Mouse (Mus musculus): Measurements from ENCODE around the gene Sertad4. TPM values are rescaled to one million over a fixed set of nuclear protein-coding genes. Genes with fewer than 3 reads are reported as not detected.

The Sertad4 gene
- polyA plus RNA-seq, 1 experiment from 2014 or later, result 20.8 TPM

DNA sequence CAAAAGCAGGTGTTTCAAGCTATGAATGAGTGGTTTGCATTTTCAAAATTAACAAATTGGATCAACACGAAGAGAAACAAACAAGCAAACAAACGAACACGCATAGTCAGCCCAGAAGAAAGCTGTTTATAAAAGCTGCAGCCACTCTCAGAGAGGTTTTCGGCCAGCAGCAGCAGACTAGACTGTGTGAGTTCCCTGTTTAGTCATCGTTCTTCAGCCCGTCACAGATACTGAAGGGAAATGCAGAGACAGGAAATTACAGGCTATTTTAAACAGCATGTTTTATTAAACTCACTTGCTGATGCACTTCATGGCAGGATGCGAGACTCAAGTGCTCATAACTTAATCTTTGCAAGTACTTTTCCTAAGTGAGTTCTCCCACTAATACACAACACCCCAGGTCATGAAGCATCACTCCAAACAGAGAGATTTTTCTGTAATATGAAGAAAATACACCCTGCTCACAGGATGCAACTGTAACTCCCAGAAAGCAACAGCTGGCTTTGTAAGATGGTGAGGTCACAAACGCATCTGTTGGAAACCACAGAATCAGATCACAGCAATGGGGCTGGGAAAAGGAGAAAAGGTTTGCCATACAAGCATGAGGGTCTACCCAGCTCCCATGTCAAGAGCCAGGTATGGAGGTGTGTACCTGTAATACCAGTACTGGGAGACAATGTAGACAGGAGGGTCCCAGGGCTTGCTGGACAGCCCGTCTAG is 14.3 kb downstream of the Sertad4 start:
- H3K4me2 ChIP-seq (ENCODE audit: low read length), result no peak overlapping the region
- no peaks in the 10 kb centered on the region for H3K4me1 ChIP-seq (ENCODE audit: control insufficient read depth, insufficient read depth, low read length)
- peaks cover 11% of the 10 kb centered on the region for H3K36me3 ChIP-seq (ENCODE audit: control insufficient read depth, insufficient read depth, low read length)
- H3K4me3 ChIP-seq (ENCODE audit: low read depth, low read length), result no peak overlapping the region
- H3K27me3 ChIP-seq (replicated peaks; ENCODE audit: control insufficient read depth, insufficient read depth, low read length), result no peaks in the 10 kb centered on the region
- no peak overlapping the region for H3K27ac ChIP-seq (ENCODE audit: low read depth, low read length)
- no peaks in the 10 kb centered on the region for H3K9me3 ChIP-seq (replicated peaks; ENCODE audit: control insufficient read depth, low read length)
- ATAC-seq (no peak), DNase-seq (ENCODE audit: low spot score) (no peak)
- no peak overlapping the region for H3K9ac ChIP-seq (ENCODE audit: low read length)
- 82% methylated on average over 9 of the region's 9 CpGs for WGBS

DNA sequence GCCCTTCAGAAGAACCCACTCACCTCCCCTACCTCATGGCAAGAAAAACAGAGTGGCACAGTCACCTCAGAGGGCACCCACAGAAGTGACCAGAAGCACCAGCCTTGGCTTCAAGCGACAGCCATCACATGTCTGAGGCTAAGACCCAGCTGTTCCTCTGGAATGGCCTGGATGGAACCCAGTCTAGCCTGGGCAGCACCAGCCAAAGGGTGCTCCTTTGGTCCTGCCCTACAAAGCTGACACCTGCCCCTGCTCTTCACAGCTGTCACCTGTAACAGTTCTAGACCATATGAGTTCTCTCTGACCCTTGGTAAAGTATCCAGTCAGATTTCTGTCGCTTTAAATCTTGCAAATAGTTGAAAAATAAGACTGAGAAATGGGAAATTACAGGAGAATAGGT is 14.9 kb downstream of the Sertad4 start:
- Histone ChIP-seq H3K9ac (ENCODE audit: low read length) (no peak overlapping the region), H3K27me3 (replicated peaks; ENCODE audit: control insufficient read depth, insufficient read depth, low read length) (no peaks in the 10 kb centered on the region), H3K36me3 (ENCODE audit: control insufficient read depth, insufficient read depth, low read length) (peaks cover 6% of the 10 kb centered on the region; the same call in 1 of the 2 replicates), H3K4me1 (ENCODE audit: control insufficient read depth, insufficient read depth, low read length) (no peaks in the 10 kb centered on the region), H3K4me3 (ENCODE audit: low read depth, low read length) (no peak overlapping the region), H3K4me2 (ENCODE audit: low read length) (no peak overlapping the region), H3K9me3 (replicated peaks; ENCODE audit: control insufficient read depth, low read length) (no peaks in the 10 kb centered on the region), H3K27ac (ENCODE audit: low read depth, low read length) (no peak overlapping the region)
- 90% methylated on average over 2 of the region's 2 CpGs for WGBS
- DNase-seq (ENCODE audit: low spot score) (no peak), ATAC-seq (no peak)

DNA sequence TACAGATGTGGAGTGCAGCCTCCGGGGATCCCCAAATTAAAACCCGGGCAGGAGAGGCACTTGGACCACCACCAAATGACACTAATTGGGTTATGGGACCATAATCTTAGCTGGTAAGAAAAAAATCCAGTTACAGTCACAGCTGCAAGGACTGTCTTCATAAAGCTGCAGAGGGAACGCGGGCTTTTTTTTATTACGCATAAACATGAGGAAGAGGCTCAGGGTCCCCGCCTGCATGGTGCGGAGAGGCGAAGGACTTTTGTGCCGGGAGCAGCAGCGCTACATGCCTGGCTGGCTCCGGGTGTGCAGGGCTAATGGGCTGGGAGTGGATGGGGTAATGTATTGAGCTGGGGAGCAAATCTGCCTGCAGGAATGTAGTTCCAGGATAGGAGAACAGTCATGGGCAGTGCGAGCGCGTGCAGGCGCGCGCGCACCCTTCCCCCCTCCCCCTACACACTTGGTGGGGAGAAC is 20.3 kb downstream of the Sertad4 start:
- Histone ChIP-seq H3K27me3 (replicated peaks; ENCODE audit: control insufficient read depth, insufficient read depth, low read length) (no peaks in the 10 kb centered on the region), H3K9ac (ENCODE audit: low read length) (peak overlapping the region; percentile 72), H3K27ac (ENCODE audit: low read depth, low read length) (peak overlapping the region; percentile 92), H3K9me3 (replicated peaks; ENCODE audit: control insufficient read depth, low read length) (no peaks in the 10 kb centered on the region), H3K4me2 (ENCODE audit: low read length) (peak overlapping the region; percentile 54), H3K4me1 (ENCODE audit: control insufficient read depth, insufficient read depth, low read length) (peaks cover 21% of the 10 kb centered on the region), H3K4me3 (ENCODE audit: low read depth, low read length) (peak overlapping the region; percentile 38), H3K36me3 (ENCODE audit: control insufficient read depth, insufficient read depth, low read length) (no peaks in the 10 kb centered on the region)
- ATAC-seq (peak; percentile 61), DNase-seq (ENCODE audit: low spot score) (peak; percentile 78)
- under 1% methylated on average over 18 of the region's 18 CpGs for WGBS

DNA sequence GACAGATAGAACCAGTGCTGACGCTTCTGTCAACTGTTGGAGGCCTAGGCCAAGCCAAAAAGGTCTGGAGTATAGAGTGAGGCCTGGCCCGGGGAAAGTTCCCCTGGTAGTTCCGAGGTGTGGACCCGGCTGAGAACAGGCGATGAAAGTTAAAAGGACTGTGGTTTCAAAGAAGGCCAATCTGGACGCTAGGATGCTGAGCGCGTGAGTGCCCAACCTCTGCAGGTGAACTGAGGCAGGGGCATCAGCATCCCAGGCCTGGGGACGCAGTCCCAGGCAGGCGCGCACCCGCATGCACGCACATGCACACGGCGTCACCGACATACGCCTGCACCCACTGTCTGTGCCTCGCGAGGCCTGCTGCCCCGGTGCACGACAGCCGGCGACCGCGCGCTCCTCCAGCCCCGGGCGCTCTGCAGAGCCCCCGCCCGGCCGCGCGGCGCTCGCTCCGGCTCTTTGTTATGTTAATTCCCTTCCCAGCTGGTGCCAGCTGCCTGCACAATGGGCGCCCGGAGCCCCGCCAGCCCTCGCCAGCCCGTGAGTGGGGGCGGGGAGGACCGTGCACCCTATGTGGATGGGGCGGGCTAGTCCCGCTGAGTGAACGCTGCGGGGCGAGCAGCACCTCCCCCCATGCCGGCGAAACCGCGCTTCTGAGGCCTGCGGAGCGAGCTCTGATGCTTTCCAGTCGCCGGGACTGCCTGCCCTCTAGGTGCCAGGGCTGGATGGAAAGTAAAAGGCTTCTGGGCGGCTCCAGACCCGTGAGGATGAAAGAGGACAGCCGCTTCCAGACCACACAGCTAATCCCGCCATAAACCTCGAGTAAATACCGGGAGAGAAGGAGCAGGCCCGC is 21.0 kb downstream of the Sertad4 start:
- Histone ChIP-seq H3K4me3 (ENCODE audit: low read depth, low read length) (peak overlapping the region; percentile 38), H3K9ac (ENCODE audit: low read length) (peak overlapping the region; percentile 72), H3K4me1 (ENCODE audit: control insufficient read depth, insufficient read depth, low read length) (peaks cover 23% of the 10 kb centered on the region), H3K27ac (ENCODE audit: low read depth, low read length) (peak overlapping the region; percentile 92), H3K27me3 (replicated peaks; ENCODE audit: control insufficient read depth, insufficient read depth, low read length) (no peaks in the 10 kb centered on the region), H3K36me3 (ENCODE audit: control insufficient read depth, insufficient read depth, low read length) (no peaks in the 10 kb centered on the region), H3K4me2 (ENCODE audit: low read length) (peak overlapping the region; percentile 54), H3K9me3 (replicated peaks; ENCODE audit: control insufficient read depth, low read length) (no peaks in the 10 kb centered on the region)
- DNase-seq (ENCODE audit: low spot score), result peak; percentile 92
- WGBS, result under 1% methylated on average over 62 of the region's 63 CpGs
- peak; percentile 96 for ATAC-seq

DNA sequence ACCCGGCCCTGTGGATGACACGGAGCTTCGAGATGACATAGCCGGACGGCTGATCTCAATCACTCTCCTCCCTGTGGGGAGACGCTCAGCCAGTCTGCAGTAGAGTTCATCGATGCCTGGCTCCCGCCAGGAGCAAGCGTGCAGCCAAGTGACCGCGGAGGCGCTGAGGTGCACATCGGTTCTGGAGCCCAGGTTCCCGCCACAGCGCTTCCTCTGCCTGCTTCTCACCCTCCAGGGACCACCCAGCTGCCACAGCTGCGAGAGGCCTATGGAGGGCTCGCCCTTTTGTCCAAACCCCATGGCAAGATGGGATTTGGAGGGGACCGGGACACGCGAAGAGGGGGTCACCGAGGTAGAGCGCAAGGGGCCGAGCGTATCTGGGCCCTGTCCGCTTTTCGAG is 22.0 kb downstream of the Sertad4 start:
- no peak overlapping the region for H3K9ac ChIP-seq (ENCODE audit: low read length)
- no peak overlapping the region; the same call in 1 of the 2 replicates for H3K4me2 ChIP-seq (ENCODE audit: low read length)

DNA sequence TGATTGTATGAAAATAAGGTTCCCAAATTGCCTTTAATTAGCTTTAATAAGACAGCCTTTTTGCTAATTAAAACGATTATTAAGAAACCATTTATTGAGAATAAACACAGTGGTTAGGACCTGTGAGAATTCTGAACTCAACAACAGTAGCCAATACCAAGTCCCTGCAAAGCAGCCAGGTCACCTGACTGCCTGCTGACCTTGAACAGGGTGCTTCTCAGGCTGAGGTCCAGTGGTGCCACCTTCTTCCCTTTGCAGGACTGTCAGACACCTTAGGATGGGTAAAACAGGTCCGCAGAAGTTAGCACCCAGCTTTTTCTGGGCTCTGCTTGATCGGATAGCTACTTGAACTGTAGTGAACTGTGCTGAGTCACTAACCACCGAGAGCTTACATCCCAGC is 22.5 kb downstream of the Sertad4 start:
- ATAC-seq, result no peak
- no peak for DNase-seq (ENCODE audit: low spot score)
- no peaks in the 10 kb centered on the region for H3K36me3 ChIP-seq (ENCODE audit: control insufficient read depth, insufficient read depth, low read length)
- no peak overlapping the region for H3K27ac ChIP-seq (ENCODE audit: low read depth, low read length)
- no peak overlapping the region for H3K9ac ChIP-seq (ENCODE audit: low read length)
- H3K9me3 ChIP-seq (replicated peaks; ENCODE audit: control insufficient read depth, low read length), result no peaks in the 10 kb centered on the region
- no peak overlapping the region for H3K4me2 ChIP-seq (ENCODE audit: low read length)
- H3K4me1 ChIP-seq (ENCODE audit: control insufficient read depth, insufficient read depth, low read length), result peaks cover 23% of the 10 kb centered on the region
- 43% methylated on average over 4 of the region's 4 CpGs for WGBS
- no peaks in the 10 kb centered on the region for H3K27me3 ChIP-seq (replicated peaks; ENCODE audit: control insufficient read depth, insufficient read depth, low read length)
- H3K4me3 ChIP-seq (ENCODE audit: low read depth, low read length), result no peak overlapping the region

More for the DNA sequence above, 22.0 kb downstream of the Sertad4 start:
- no peaks in the 10 kb centered on the region for H3K27me3 ChIP-seq (replicated peaks; ENCODE audit: control insufficient read depth, insufficient read depth, low read length)
- H3K4me1 ChIP-seq (ENCODE audit: control insufficient read depth, insufficient read depth, low read length), result peaks cover 23% of the 10 kb centered on the region
- H3K36me3 ChIP-seq (ENCODE audit: control insufficient read depth, insufficient read depth, low read length), result no peaks in the 10 kb centered on the region
- no peaks in the 10 kb centered on the region for H3K9me3 ChIP-seq (replicated peaks; ENCODE audit: control insufficient read depth, low read length)
- H3K27ac ChIP-seq (ENCODE audit: low read depth, low read length), result peak overlapping the region; percentile 92
- WGBS, result 25% methylated on average over 26 of the region's 26 CpGs
- DNase-seq (ENCODE audit: low spot score) (no peak), ATAC-seq (no peak)
- no peak overlapping the region for H3K4me3 ChIP-seq (ENCODE audit: low read depth, low read length)

DNA sequence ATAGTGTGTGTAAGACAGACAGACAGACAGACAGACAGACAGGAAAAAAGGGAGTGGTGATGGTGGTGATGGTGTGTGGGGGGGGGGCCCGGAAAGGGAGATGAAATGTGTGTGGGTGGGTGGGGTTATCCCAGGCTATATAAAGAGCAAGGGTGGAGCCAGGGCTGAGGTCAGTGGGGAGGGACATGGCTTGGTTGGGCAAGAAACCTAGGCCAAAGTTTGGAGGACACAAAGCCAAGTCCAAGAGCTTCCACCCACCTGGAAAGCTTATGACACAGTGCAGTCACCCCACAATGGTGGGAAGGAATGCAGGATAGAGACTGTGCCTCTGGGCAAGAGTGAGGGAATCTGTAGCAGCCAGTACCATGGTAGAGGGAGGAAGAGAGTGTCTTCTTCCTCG is 23.2 kb downstream of the Sertad4 start:
- H3K27ac ChIP-seq (ENCODE audit: low read depth, low read length), result no peak overlapping the region
- WGBS, result 79% methylated on average over 2 of the region's 2 CpGs
- DNase-seq (ENCODE audit: low spot score) (no peak), ATAC-seq (no peak)
- no peak overlapping the region for H3K4me3 ChIP-seq (ENCODE audit: low read depth, low read length)
- H3K4me1 ChIP-seq (ENCODE audit: control insufficient read depth, insufficient read depth, low read length), result peaks cover 23% of the 10 kb centered on the region
- no peak overlapping the region for H3K4me2 ChIP-seq (ENCODE audit: low read length)
- H3K36me3 ChIP-seq (ENCODE audit: control insufficient read depth, insufficient read depth, low read length), result no peaks in the 10 kb centered on the region
- no peaks in the 10 kb centered on the region for H3K27me3 ChIP-seq (replicated peaks; ENCODE audit: control insufficient read depth, insufficient read depth, low read length)
- no peak overlapping the region for H3K9ac ChIP-seq (ENCODE audit: low read length)
- H3K9me3 ChIP-seq (replicated peaks; ENCODE audit: control insufficient read depth, low read length), result no peaks in the 10 kb centered on the region

DNA sequence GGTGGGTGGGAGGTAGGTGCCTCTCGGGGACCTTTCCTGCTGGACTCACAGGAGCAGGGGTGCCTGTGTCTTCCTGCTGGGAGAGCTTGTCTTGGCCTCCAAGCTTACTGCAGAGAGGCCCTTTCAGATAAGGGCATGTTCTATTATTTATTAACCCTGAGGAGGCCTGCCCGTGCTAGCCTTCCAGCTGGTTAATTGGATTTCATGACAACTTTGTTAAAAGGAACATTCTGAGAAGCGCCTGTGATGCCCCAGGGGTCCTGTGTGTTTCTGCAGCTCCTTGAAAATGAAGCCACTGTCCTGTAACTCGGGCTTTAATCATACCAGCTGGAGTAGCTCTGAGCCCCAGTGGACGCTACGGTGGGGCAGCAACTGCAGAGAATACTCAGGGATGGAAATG is 25.1 kb downstream of the Sertad4 start:
- Histone ChIP-seq H3K27me3 (replicated peaks; ENCODE audit: control insufficient read depth, insufficient read depth, low read length) (no peaks in the 10 kb centered on the region), H3K4me1 (ENCODE audit: control insufficient read depth, insufficient read depth, low read length) (peaks cover 23% of the 10 kb centered on the region), H3K9me3 (replicated peaks; ENCODE audit: control insufficient read depth, low read length) (no peaks in the 10 kb centered on the region), H3K27ac (ENCODE audit: low read depth, low read length) (0 out of 2 replicates have a peak overlapping the region, but pooled peaks have one; percentile 27), H3K4me3 (ENCODE audit: low read depth, low read length) (no peak overlapping the region), H3K36me3 (ENCODE audit: control insufficient read depth, insufficient read depth, low read length) (no peaks in the 10 kb centered on the region), H3K4me2 (ENCODE audit: low read length) (no peak overlapping the region), H3K9ac (ENCODE audit: low read length) (0 out of 2 replicates have a peak overlapping the region, but pooled peaks have one; percentile 13)
- no peak for ATAC-seq
- peak; percentile 50 for DNase-seq (ENCODE audit: low spot score)
- WGBS, result 4% methylated on average over 6 of the region's 6 CpGs

All from forebrain, embryonic 14.5 days (tissue).